Mouse (Mus musculus): ENCODE measurements around the gene Nrtn. TPM values are rescaled to one million over a fixed set of nuclear protein-coding genes. Genes with fewer than 3 reads are reported as not detected.

The Nrtn gene
- polyA plus RNA-seq, 1 experiment from 2014 or later, result 12.1 TPM

DNA sequence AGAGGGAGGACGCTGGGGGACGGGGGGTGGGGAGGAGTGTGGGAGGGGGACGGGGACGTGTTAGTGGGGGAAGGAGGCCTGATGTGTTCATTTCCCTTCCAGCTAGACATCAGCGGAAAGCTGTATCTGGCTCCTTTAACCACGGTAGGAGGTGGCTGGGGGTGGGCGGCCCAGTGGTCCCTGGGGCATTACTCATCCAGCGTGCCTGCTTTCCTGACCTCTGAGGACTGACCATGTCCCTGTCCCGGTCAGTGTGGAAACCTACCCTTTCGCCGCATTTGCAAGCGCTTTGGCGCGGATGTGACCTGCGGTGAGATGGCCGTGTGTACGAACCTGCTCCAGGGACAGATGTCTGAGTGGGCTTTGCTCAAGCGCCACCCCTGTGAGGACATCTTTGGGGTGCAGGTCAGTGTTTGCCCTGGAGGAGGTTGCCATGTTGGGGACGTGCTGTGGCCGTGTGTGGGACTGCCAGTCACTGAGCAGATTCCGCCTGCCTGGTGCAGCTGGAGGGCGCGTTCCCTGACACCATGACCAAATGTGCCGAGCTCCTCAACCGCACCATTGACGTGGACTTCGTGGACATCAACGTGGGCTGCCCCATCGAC lies 10.3 kb upstream of the Nrtn start:
- no peak for ATAC-seq (ENCODE audit: insufficient read depth)
- 92% methylated on average over 29 of the region's 29 CpGs for WGBS

DNA sequence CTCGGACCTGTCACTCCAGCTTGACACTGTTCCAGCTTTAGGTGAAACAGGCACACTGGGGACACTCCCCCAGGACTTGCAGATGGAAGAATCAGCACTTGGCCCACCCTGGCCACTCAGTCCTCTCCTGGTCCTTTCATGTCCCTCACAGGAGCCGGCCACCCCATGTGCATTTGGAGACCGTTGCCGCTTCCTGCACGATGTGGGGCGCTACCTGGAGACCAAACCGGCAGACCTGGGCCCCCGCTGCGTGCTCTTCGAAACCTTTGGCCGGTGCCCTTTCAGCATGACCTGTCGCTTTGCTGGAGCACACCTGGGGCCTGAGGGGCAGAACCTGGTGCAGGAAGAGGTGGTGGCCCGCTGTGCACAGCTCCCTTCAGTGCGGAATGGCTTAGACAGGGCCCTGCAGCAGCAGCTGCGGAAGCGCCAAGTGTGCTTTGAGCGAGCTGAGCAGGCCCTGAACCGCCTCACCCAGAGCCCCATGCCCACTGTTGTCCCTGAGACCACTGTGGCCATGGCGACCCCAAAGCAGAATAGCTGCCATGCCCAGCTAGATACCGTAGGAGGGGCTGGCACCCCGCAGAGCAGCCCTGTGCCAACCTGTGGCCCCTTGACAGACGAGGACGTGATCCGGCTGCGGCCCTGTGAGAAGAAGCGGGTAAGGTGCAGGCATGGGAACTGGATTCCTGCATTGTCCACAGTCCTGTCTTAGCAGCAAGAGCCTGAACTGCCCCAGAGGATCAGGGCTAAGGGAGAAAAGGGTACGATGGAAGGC lies 9.5 kb upstream of the Nrtn start:
- no peak for TF ChIP-seq CTCF (IDR thresholded peaks at IDR 0.05; ENCODE audit: low read depth)
- no peak overlapping the region for H3K9ac ChIP-seq
- H3K4me1 ChIP-seq (ENCODE audit: insufficient read depth), result peaks cover 7% of the 10 kb centered on the region; the same call in 1 of the 2 replicates
- peaks cover 44% of the 10 kb centered on the region for H3K36me3 ChIP-seq (ENCODE audit: insufficient read depth)
- DNase-seq (no peak), ATAC-seq (ENCODE audit: insufficient read depth) (no peak)
- no peaks in the 10 kb centered on the region for H3K9me3 ChIP-seq (ENCODE audit: low read depth, low read length)
- no peaks in the 10 kb centered on the region for H3K27me3 ChIP-seq (ENCODE audit: insufficient read depth, low read length)
- WGBS, result 96% methylated on average over 27 of the region's 27 CpGs
- no peak overlapping the region for H3K4me3 ChIP-seq (ENCODE audit: low read depth, low read length)
- H3K4me2 ChIP-seq, result no peak overlapping the region
- H3K27ac ChIP-seq (ENCODE audit: low read depth), result no peak overlapping the region

More for the DNA sequence above, 10.3 kb upstream of the Nrtn start:
- Histone ChIP-seq H3K9ac (no peak overlapping the region), H3K4me2 (no peak overlapping the region), H3K36me3 (ENCODE audit: insufficient read depth) (peaks cover 44% of the 10 kb centered on the region), H3K9me3 (ENCODE audit: low read depth, low read length) (no peaks in the 10 kb centered on the region), H3K4me1 (ENCODE audit: insufficient read depth) (0 out of 2 replicates have a peak, but pooled peaks cover 3% of the 10 kb centered on the region), H3K27ac (ENCODE audit: low read depth) (no peak overlapping the region), H3K27me3 (ENCODE audit: insufficient read depth, low read length) (no peaks in the 10 kb centered on the region), H3K4me3 (ENCODE audit: low read depth, low read length) (no peak overlapping the region)
- DNase-seq, result no peak
- TF ChIP-seq CTCF (IDR thresholded peaks at IDR 0.05; ENCODE audit: low read depth), result no peak

DNA sequence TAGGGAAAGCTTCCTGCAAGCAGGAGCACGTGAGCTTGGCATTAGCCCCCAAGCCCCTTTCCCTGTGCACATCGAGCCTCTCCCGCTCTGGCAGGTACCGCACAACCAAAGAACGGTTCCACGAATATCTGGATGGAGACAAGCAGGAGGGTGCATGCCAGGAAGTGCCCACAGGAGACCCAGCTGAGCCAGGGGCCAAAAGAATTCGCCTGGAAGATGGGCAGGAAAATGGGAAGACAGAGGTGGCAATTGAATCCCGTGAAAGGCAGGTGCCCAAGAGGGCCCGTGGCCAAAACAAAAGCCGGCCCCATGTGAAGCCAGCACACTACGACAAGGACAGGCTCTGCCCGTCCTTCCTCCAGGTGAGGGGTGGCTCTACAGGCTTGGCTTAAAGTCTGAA lies 8.1 kb upstream of the Nrtn start:
- Histone ChIP-seq H3K9me3 (ENCODE audit: low read depth, low read length) (no peaks in the 10 kb centered on the region), H3K27me3 (ENCODE audit: insufficient read depth, low read length) (no peaks in the 10 kb centered on the region), H3K36me3 (ENCODE audit: insufficient read depth) (peaks cover 42% of the 10 kb centered on the region), H3K4me1 (ENCODE audit: insufficient read depth) (peaks cover 7% of the 10 kb centered on the region; the same call in 1 of the 2 replicates), H3K4me3 (ENCODE audit: low read depth, low read length) (peak overlapping the region; percentile 75), H3K4me2 (peak overlapping the region; percentile 83), H3K27ac (ENCODE audit: low read depth) (no peak overlapping the region), H3K9ac (peak overlapping the region; percentile 80)
- TF ChIP-seq CTCF (IDR thresholded peaks at IDR 0.05; ENCODE audit: low read depth), result no peak
- ATAC-seq (ENCODE audit: insufficient read depth), result peak; percentile 1; the same call in 1 of the 2 replicates
- DNase-seq, result no peak
- 47% methylated on average over 12 of the region's 12 CpGs for WGBS

DNA sequence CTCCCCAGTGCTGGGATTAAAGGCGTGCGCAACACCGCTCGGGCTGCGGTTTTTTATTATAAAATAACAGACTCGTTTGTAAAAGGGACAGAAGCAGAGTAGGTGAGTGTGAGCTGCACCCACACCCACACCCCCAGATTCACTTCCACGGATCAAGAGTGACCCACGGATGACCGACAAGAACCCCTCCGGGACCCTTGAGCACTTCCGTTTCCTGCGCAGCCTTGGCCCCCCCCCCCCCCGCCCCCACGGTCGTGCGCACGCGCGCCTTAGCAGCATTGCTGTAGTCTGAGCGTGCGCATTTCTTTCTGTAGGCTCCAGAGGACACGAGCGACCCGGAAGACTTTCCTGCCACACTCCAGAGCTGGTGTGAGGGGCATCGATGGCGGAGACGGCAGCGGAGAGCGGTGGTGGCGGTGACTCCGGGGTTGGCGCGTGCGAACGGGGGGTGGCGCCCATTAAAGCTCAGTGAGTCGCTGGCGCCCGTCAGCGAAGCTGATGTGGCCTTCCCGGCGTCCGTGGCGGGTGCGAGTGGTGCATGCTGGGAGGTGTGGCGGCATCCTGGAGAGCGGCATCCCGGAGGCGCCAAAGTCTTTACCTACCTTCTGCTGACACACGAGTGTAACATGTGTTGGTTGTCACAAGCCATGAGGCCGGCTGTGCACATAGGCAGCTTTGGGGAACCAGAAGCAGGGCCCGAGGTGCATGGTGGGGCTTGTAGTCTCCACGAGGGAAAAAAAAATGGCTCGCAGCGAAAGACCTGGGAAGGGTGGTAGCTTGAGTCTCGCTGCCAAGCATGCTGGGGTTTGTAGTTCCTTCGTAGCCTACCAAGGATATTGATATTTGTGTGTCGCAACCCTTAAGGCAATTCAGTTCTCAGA lies 7.4 kb upstream of the Nrtn start, which contains the start of gene Dus3l:
TSS of gene Dus3l (plus strand) at position 284 of the 881 bp plus-strand sequence.
- H3K9ac ChIP-seq, result peak within 1 kb of the TSS; percentile 80
- H3K27me3 ChIP-seq (ENCODE audit: insufficient read depth, low read length), result no peaks in the 10 kb centered on the region
- peaks cover 7% of the 10 kb centered on the region; the same call in 1 of the 2 replicates for H3K4me1 ChIP-seq (ENCODE audit: insufficient read depth)
- peaks cover 35% of the 10 kb centered on the region for H3K36me3 ChIP-seq (ENCODE audit: insufficient read depth)
- H3K4me3 ChIP-seq (ENCODE audit: low read depth, low read length), result peak within 1 kb of the TSS; percentile 75
- ATAC-seq (ENCODE audit: insufficient read depth) (peak; percentile 78), DNase-seq (peak; percentile 93)
- H3K9me3 ChIP-seq (ENCODE audit: low read depth, low read length), result no peaks in the 10 kb centered on the region
- peak within 1 kb of the TSS; percentile 96 for H3K27ac ChIP-seq (ENCODE audit: low read depth)
- WGBS, result 1% methylated on average over 58 of the region's 58 CpGs
- TF ChIP-seq CTCF (IDR thresholded peaks at IDR 0.05; ENCODE audit: low read depth), result no peak
- peak within 1 kb of the TSS; percentile 83 for H3K4me2 ChIP-seq

DNA sequence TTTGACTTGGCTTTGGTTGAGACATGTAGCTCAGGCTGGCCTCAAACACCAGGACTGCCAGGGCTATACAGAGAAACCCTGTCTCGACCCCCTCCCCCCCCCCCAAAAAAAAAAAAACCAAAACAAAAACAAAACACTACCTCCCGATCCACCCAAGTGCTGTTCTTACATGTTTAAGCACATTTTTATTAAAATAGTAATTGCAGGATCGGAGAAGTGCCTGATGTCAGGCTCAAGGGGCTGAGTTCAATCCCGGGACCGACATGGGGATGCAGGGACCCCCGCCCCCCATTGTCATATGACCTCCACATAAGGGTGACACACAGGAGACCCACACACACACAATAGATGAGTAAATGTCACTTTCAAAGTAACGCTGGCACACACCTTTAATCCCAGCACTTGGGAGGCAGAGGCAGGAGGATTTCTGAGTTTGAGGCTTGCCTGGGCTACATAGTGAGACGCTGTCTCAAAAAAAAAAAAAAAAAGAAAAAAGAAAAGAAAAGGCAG lies 6.5 kb upstream of the Nrtn start:
- TF ChIP-seq CTCF (IDR thresholded peaks at IDR 0.05; ENCODE audit: low read depth), result no peak
- Histone ChIP-seq H3K27ac (ENCODE audit: low read depth) (no peak overlapping the region), H3K36me3 (ENCODE audit: insufficient read depth) (peaks cover 26% of the 10 kb centered on the region), H3K9ac (no peak overlapping the region), H3K4me1 (ENCODE audit: insufficient read depth) (peaks cover 7% of the 10 kb centered on the region; the same call in 1 of the 2 replicates), H3K27me3 (ENCODE audit: insufficient read depth, low read length) (no peaks in the 10 kb centered on the region), H3K9me3 (ENCODE audit: low read depth, low read length) (no peaks in the 10 kb centered on the region), H3K4me2 (peak overlapping the region; percentile 83), H3K4me3 (ENCODE audit: low read depth, low read length) (peak overlapping the region; percentile 75)
- no peak for ATAC-seq (ENCODE audit: insufficient read depth)
- 73% methylated on average over 8 of the region's 8 CpGs for WGBS
- no peak for DNase-seq

DNA sequence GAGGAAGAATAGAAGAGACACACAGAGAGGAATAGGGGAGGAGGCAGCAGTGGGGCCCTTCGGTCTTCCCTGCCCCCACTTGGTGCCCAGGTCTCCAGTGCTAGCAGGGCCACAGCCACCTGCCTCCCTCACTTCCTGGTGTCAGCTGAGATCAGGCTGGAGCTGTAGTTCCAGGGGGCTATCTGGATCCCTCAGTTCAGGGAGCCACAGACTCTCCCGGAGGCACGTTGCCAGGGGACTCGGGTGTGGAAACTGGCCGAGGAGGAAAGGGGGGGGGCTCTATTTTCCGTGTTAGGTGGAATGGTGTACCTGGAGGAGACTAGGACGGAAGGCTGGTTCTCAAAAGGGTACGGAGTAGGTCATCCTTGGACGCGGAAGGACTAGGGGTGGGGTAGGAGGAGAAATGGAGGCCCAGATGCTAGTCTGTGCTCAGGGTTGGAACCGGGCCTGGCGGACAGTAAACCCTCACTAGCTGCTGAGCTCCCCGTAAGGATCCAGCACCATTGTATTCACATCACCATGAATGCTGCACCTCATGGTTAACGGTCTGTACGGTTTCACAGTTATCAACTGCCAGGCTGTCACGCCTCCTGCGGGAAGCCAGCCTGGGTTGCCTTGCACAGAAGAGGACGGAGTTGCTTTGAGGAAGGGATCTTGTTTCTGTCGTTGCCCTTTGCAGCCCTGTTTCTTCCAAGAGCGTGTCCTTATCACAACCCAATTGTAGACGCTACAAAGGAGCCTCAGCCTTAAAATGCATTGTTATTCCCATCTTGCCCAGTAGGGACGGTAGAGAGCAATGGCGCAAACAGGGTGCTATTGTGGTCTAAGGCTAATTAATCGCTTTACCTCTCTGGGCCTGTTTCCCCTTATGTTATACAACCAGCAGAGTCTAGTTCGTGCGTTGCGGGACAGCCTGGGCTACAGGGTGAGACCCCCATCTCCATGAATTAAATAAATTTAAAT lies 5.7 kb upstream of the Nrtn start:
- no peaks in the 10 kb centered on the region for H3K27me3 ChIP-seq (ENCODE audit: insufficient read depth, low read length)
- peak; percentile 83 for DNase-seq

More for the DNA sequence above, 5.7 kb upstream of the Nrtn start:
- Histone ChIP-seq H3K9ac (no peak overlapping the region), H3K4me3 (ENCODE audit: low read depth, low read length) (no peak overlapping the region), H3K36me3 (ENCODE audit: insufficient read depth) (peaks cover 19% of the 10 kb centered on the region), H3K4me1 (ENCODE audit: insufficient read depth) (peaks cover 7% of the 10 kb centered on the region; the same call in 1 of the 2 replicates), H3K4me2 (peak overlapping the region; percentile 81), H3K27ac (ENCODE audit: low read depth) (no peak overlapping the region), H3K9me3 (ENCODE audit: low read depth, low read length) (no peaks in the 10 kb centered on the region)
- peak; percentile 99 for TF ChIP-seq CTCF (IDR thresholded peaks at IDR 0.05; ENCODE audit: low read depth)
- ATAC-seq (ENCODE audit: insufficient read depth), result no peak
- 48% methylated on average over 27 of the region's 27 CpGs for WGBS
